Mouse (Mus musculus) kidney, adult 2 months (tissue): ENCODE results near the gene Phactr1. TPM values are rescaled to one million over a fixed set of nuclear protein-coding genes. Genes with fewer than 3 reads are reported as not detected.

Source experiments
- DNase-seq: peaks from one replicate; pipeline ENCODE4 v3.0.0; 2021
- H3K27ac ChIP-seq: fragments of 200-500 bp; 2 replicates; pipeline ENCODE4 v1.5.1; 2012; ENCODE audit warnings: low read depth, low read length, control low read depth, inconsistent platforms; ENCODE audit not compliant: insufficient read depth
- H3K27me3 ChIP-seq: fragments of 200-500 bp; replicated peaks from 2 replicates; pipeline ENCODE4 v1.6.1; 2012; ENCODE audit warnings: mild to moderate bottlenecking, moderate library complexity, low read length, inconsistent platforms; ENCODE audit not compliant: control insufficient read depth, insufficient read depth
- H3K36me3 ChIP-seq: fragments of 200-500 bp; 2 replicates; pipeline ENCODE4 v1.6.1; 2012; ENCODE audit warnings: mild to moderate bottlenecking, moderate library complexity, low read length, inconsistent platforms; ENCODE audit not compliant: control insufficient read depth, insufficient read depth
- H3K4me1 ChIP-seq: fragments of 200-500 bp; 2 replicates; pipeline ENCODE4 v1.6.1; 2011; ENCODE audit warnings: low read length; ENCODE audit not compliant: control insufficient read depth, insufficient read depth
- H3K4me3 ChIP-seq: fragments of 200-500 bp; 2 replicates; pipeline ENCODE4 v1.5.1; 2011; ENCODE audit warnings: mild to moderate bottlenecking, low read depth, low read length, control low read depth; ENCODE audit not compliant: insufficient read depth
- CTCF ChIP-seq: fragments of 200-500 bp; conservative IDR thresholded peaks from 2 replicates; pipeline ENCODE4 v1.5.1; 2011; ENCODE audit warnings: low read depth, mild to moderate bottlenecking, control low read depth, low read length, moderate library complexity, mixed read lengths; ENCODE audit not compliant: insufficient read depth, insufficient read length
- POLR2A ChIP-seq: fragments of 200-500 bp; IDR thresholded peaks from one replicate; pipeline ENCODE4 v1.6.1; 2011; ENCODE audit warnings: low read depth, low read length, control low read depth
- WGBS: fragments of 180-500 bp; shearing (Covaris S2); methylation state at CpG from one replicate; pipeline ENCODE4 v1.1.7; 2018; 5-methylcytosine and 5-hydroxymethylcytosine counted together
- polyA plus RNA-seq: library from polyadenylated mRNA; depleted of rRNA; stranded (reverse); fragments of >200 nt; gene quantifications from 2 replicates; pipeline ENCODE4 v1.2.3, GENCODE M21; 2012

The Phactr1 gene
- polyA plus RNA-seq, 1 experiment, result 8.9 TPM

DNA sequence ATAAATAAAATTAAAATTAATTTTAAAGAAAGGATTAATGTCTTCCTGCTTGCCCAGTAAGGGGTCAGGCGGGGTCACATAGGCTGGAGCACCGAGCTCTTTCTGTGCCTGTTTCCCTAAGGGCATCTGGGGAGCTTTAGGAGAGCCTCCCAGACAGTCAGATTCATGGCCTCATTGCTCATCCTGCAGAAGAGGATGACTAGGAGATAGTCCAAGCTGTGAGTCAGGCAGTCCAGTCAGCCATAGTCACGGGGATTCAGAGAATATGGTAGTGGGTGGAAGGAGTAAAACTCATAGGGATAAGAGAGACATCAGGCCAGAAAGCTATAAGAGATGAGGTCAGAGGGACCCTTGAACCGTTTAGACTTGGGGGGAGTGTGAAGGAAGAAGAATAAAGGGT lies 362.3 kb downstream of the Phactr1 start:
- TF ChIP-seq POLR2A (no peak), CTCF (no peak)
- Histone ChIP-seq H3K27ac (no peak overlapping the region), H3K4me3 (no peak overlapping the region), H3K36me3 (no peaks in the 10 kb centered on the region), H3K4me1 (no peaks in the 10 kb centered on the region), H3K27me3 (no peaks in the 10 kb centered on the region)
- DNase-seq, result no peak
- WGBS, result 78% methylated on average over 4 of the region's 4 CpGs

GRCm38 (mm10) chr13:43048553-43048952 lies 368.1 kb downstream of the Phactr1 start:
- Histone ChIP-seq H3K36me3 (no peaks in the 10 kb centered on the region), H3K27ac (no peak overlapping the region), H3K27me3 (no peaks in the 10 kb centered on the region), H3K4me3 (no peak overlapping the region), H3K4me1 (no peaks in the 10 kb centered on the region)
- DNase-seq, result no peak
- 68% methylated on average over 3 of the region's 3 CpGs for WGBS
- no peak for TF ChIP-seq CTCF
- no peak for TF ChIP-seq POLR2A

DNA sequence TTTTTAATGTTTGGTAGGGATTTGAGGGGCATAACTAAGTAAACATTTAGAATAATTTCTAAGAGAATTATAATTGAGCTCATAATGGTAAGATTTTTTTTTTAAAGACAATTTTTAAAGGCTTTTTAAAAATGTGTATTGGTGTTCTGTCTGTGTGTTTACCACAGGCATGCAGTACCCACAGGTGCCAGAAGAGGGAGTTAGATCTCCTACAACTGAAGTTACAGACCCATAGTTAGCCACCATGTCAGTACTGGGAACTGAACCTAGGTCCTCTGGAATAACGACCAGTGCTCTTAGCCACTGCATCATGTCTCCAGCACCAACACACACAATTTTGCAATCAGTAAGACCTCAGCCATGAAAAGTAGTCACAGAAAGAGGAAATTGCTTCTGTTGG lies 372.8 kb downstream of the Phactr1 start:
- no peak overlapping the region for H3K27ac ChIP-seq
- WGBS, result 100% methylated on average over 1 of the region's 1 CpGs
- no peaks in the 10 kb centered on the region for H3K36me3 ChIP-seq
- TF ChIP-seq POLR2A (no peak), CTCF (no peak)
- H3K4me1 ChIP-seq, result no peaks in the 10 kb centered on the region
- H3K4me3 ChIP-seq, result no peak overlapping the region
- DNase-seq, result no peak
- H3K27me3 ChIP-seq, result no peaks in the 10 kb centered on the region

- TF ChIP-seq POLR2A, result no peak
- no peak for TF ChIP-seq CTCF
- no peaks in the 10 kb centered on the region for H3K36me3 ChIP-seq
- no peaks in the 10 kb centered on the region for H3K27me3 ChIP-seq
- H3K4me1 ChIP-seq, result no peaks in the 10 kb centered on the region
- H3K27ac ChIP-seq, result no peak overlapping the region
- no peak overlapping the region for H3K4me3 ChIP-seq
- DNase-seq, result no peak
- 83% methylated on average over 6 of the region's 6 CpGs for WGBS
These were observed 374.7 kb downstream of the Phactr1 start for GRCm38 (mm10) chr13:43055136-43055535.

DNA sequence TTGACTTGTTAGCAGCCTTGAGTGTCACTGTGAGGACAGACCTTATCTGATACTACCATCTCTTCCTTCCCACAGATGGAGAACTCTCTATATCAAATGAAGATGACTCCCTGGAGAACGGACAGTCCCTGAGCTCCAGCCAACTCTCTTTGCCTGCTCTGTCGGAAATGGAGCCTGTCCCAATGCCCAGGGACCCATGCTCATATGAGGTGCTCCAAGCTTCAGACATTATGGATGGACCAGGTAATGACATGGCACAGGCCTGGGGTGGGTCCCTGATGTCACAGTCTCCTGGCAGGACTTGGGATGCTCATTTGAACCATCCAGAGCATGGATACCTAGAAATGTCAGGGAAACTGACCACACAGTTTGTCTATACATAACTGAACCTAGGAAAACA lies 376.7 kb downstream of the Phactr1 start:
- no peaks in the 10 kb centered on the region for H3K27me3 ChIP-seq
- TF ChIP-seq POLR2A, result no peak
- TF ChIP-seq CTCF, result no peak
- DNase-seq, result no peak
- no peaks in the 10 kb centered on the region for H3K4me1 ChIP-seq
- H3K4me3 ChIP-seq, result no peak overlapping the region
- no peaks in the 10 kb centered on the region for H3K36me3 ChIP-seq
- WGBS, result 87% methylated on average over 2 of the region's 2 CpGs
- no peak overlapping the region for H3K27ac ChIP-seq

DNA sequence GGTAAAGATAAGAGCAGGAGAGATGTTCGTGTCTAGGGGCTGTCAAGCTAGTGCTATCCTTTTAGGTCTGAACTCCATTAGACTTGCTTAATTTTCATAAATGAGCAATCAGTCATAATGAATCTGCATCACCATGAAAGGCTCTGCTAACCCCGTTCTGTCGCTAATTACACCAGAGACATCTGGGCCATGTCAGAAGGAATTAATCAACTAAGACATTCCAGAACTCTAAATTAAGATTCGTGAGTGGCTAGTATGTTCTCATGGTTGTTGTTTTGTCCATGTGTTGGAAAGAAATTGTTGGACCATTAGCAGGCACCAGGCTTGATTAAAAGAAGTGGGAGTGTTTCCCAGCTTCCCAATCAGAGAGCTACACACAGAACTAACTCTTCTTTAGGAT lies 382.9 kb downstream of the Phactr1 start:
- H3K4me3 ChIP-seq, result no peak overlapping the region
- WGBS, result 52% methylated on average over 4 of the region's 4 CpGs
- H3K4me1 ChIP-seq, result no peaks in the 10 kb centered on the region
- no peak overlapping the region for H3K27ac ChIP-seq
- TF ChIP-seq CTCF (no peak), POLR2A (no peak)
- H3K36me3 ChIP-seq, result no peaks in the 10 kb centered on the region
- DNase-seq, result no peak
- no peaks in the 10 kb centered on the region for H3K27me3 ChIP-seq

GRCm38 (mm10) chr13:43068716-43069265 lies 388.4 kb downstream of the Phactr1 start:
- Histone ChIP-seq H3K27me3 (no peaks in the 10 kb centered on the region), H3K4me1 (no peaks in the 10 kb centered on the region), H3K36me3 (no peaks in the 10 kb centered on the region), H3K4me3 (no peak overlapping the region), H3K27ac (no peak overlapping the region)
- DNase-seq, result no peak
- 61% methylated on average over 8 of the region's 8 CpGs for WGBS
- TF ChIP-seq CTCF (no peak), POLR2A (no peak)
